Mouse (Mus musculus) skeletal muscle tissue, postnatal 0 days (tissue): ENCODE data around the gene Gp1ba. TPM values are rescaled to one million over a fixed set of nuclear protein-coding genes. Genes with fewer than 3 reads are reported as not detected.

Experiments used
- polyA plus RNA-seq: library from polyadenylated mRNA; unstranded; fragments of >200 nt; fragmentation: Nextera tagmentation; extraction: Ambion mirVana; gene quantifications from 2 replicates; pipeline ENCODE4 v1.2.1, GENCODE M21; 2015

The Gp1ba gene
- 0.21 and 0.37 TPM in 2 replicates for polyA plus RNA-seq

GRCm38 (mm10) chr11:70638714-70639278 is at the start of gene Gp1ba:
Gene Gp1ba, plus strand, starts transcription at chr11:70639122.

GRCm38 (mm10) chr11:70615516-70616093 is 23.3 kb upstream of the Gp1ba start, which contains the start of gene 4930544D05Rik:
Gene 4930544D05Rik, plus strand, starts transcription at chr11:70615848.

DNA sequence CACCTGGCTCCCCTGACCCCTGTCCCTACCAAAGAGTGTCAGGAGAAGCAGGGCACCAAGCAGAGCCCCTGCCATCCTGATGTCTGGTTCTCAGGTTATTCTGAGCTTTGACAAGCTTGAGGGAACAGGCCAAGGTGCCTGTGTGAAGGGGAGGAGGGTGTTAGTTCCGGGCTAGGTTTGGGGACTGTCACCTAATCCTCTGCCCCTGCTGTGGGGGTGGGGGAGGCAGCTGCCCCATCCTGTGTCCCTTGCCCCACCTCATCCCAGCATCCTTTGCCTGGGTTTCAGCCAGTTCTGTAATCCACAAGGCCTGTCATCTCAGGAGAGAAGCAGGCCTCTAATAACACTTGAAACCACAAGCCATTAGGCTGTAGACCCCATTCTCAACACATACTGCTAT is 19.8 kb upstream of the Gp1ba start, which contains the start of gene Chrne:
Chrne (minus strand) TSS at position 116 of the 400 bp plus-strand sequence.

DNA sequence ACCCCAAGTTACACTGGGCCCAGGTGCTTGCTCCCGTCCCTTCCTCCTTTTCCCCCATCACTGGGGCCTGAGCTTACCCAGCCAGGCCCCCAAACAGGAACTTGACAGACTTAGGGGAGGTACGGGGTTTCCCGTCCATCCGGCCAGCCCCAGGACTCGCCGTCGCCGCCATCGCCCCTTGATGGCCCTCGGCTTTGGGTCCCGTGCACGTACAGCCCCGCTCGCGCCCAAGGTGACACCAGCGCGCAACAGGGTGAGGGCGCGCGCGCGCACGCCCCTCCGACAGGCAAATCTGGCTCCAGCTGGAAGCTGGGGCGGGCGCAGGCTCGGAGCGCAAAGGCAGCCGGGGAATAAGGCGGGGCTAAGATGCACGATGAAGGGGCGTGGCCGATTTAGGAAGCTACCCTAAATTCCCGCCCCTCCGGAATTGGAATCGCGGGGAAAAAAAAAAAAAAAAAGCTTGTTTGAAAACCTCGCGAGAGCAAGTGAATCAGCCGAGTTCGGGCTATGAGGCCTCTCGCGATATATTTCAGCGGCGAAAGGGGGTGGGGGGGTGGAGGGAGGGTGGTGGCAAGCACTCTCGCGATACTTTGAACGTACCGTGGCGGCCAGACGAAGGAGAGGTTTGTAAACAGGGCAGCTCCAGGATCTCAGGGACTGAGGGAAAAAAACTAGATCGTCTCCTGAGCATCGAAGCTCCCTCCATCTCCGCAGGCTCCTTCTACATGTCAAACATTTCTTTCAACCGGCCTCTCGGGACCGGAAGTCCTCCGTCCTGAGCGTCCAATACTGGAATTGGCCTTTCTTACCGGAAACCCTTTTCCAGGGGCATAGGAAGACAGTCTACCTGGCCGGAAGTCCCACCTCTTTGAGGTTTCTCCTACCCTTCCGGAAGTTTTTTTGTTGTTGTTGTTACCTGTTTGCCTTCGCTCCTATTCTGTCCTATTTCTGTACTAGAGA is 8.0 kb downstream of the Gp1ba start, which contains the start of the genes Rnf167 and Slc25a11:
Rnf167 (plus strand) TSS at position 545 of the 960 bp plus-strand sequence.
Slc25a11 (minus strand) TSS at position 789 of the 960 bp plus-strand sequence.

DNA sequence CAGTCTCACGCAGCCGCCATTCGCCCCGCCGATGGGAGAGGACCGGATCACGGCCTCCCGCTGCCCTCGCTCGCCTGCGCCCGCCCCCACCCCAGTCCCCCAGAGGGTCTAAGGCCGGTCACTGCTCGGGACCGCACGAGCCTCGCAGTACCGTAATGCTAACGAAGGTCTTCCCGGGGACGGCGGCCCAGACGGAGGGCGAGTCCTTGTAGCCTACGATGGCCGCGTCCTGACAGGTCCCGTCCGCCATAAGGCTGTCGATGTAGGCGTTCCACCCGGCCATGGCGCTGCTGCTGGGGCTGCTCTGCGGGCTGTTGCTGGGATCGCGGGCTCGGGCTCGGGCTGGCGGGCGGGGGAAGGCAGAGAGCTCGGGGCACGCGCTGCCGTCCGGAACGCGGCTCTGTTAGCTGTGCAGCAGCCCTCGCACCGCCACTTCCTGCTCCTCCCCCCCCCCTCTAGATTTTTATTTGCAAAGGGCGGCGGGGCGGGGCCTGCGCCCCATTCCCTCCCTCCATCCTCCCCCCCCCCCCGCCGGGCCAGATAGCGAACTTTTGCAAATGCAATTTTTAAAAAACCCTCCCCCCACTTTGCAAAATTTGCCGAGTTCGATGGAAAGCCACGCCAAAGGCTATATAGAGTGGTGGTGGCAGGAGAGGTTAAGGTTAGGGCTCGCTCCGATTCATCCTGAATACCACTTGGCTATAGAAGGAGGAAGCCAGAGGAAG is 15.4 kb downstream of the Gp1ba start, which contains the start of gene Pfn1:
Pfn1 (minus strand) TSS at position 447 of the 725 bp plus-strand sequence.

GRCm38 (mm10) chr11:70656964-70657363 is 18.0 kb downstream of the Gp1ba start, which contains the start of gene Eno3:
Gene Eno3, plus strand, starts transcription at chr11:70657202.

GRCm38 (mm10) chr11:70668771-70669505 is 30.0 kb downstream of the Gp1ba start, which contains the start of gene Spag7:
Gene Spag7, minus strand, starts transcription at chr11:70669416.

GRCm38 (mm10) chr11:70687601-70688199 is 48.8 kb downstream of the Gp1ba start, which contains the start of gene Camta2:
Gene Camta2, minus strand, starts transcription at chr11:70688105.

Other genes starting within 250 kb of the Gp1ba start
- gene Pelp1, start 229.1 kb upstream of the Gp1ba start, polyA plus RNA-seq = 11.7 and 12.6 TPM in 2 replicates
- 8.7 and 12.3 TPM in 2 replicates for gene Arrb2, start 206.5 kb upstream of the Gp1ba start, polyA plus RNA-seq
- gene Med11, start 187.2 kb upstream of the Gp1ba start, polyA plus RNA-seq = 13.6 and 16.3 TPM in 2 replicates
- gene Zmynd15, start 179.7 kb upstream of the Gp1ba start, polyA plus RNA-seq = 0.30 and 0.38 TPM in 2 replicates
- 2.9 and 3.2 TPM in 2 replicates for gene Cxcl16, start 179.1 kb upstream of the Gp1ba start, polyA plus RNA-seq
- not detected in 2 replicates for gene Tm4sf5, start 133.9 kb upstream of the Gp1ba start, polyA plus RNA-seq
- gene Vmo1, start 124.5 kb upstream of the Gp1ba start, polyA plus RNA-seq = 0.31 and 0.34 TPM in 2 replicates
- gene Gltpd2, start 119.9 kb upstream of the Gp1ba start, polyA plus RNA-seq = 0.15 and 0.44 TPM in 2 replicates
- gene Psmb6, start 113.8 kb upstream of the Gp1ba start, polyA plus RNA-seq = 671 and 694 TPM in 2 replicates
- gene Gm40193, start 106.2 kb upstream of the Gp1ba start, polyA plus RNA-seq = not detected in 2 replicates
- 8.9 and 9.1 TPM in 2 replicates for gene Pld2, start 99.1 kb upstream of the Gp1ba start, polyA plus RNA-seq
- 7.8 and 8.1 TPM in 2 replicates for gene Mink1, start 76.2 kb upstream of the Gp1ba start, polyA plus RNA-seq
- 0.22 and 0.44 TPM in 2 replicates for gene 4930544D05Rik, start 23.3 kb upstream of the Gp1ba start, polyA plus RNA-seq
- gene Chrne, start 19.9 kb upstream of the Gp1ba start, polyA plus RNA-seq = 2.9 and 3.8 TPM in 2 replicates
- 69.4 and 70.9 TPM in 2 replicates for gene Rnf167, start 8.1 kb downstream of the Gp1ba start, polyA plus RNA-seq
- 302 and 335 TPM in 2 replicates for gene Slc25a11, start 8.4 kb downstream of the Gp1ba start, polyA plus RNA-seq
- 813 and 1,027 TPM in 2 replicates for gene Pfn1, start 15.5 kb downstream of the Gp1ba start, polyA plus RNA-seq
- 4,370 and 4,803 TPM in 2 replicates for gene Eno3, start 18.1 kb downstream of the Gp1ba start, polyA plus RNA-seq
- gene Spag7, start 30.3 kb downstream of the Gp1ba start, polyA plus RNA-seq = 197 and 208 TPM in 2 replicates
- gene Camta2, start 49.0 kb downstream of the Gp1ba start, polyA plus RNA-seq = 8.7 and 9.3 TPM in 2 replicates
- 3.9 and 6.0 TPM in 2 replicates for gene Inca1, start 61.0 kb downstream of the Gp1ba start, polyA plus RNA-seq
- gene Kif1c, start 61.4 kb downstream of the Gp1ba start, polyA plus RNA-seq = 4.0 and 4.5 TPM in 2 replicates
- gene Zfp3, start 125.1 kb downstream of the Gp1ba start, polyA plus RNA-seq = 10.5 and 11.4 TPM in 2 replicates
- 0.45 and 0.52 TPM in 2 replicates for gene Scimp, start 173.5 kb downstream of the Gp1ba start, polyA plus RNA-seq
- 27.2 and 28.6 TPM in 2 replicates for gene Rabep1, start 205.7 kb downstream of the Gp1ba start, polyA plus RNA-seq